Mouse (Mus musculus) stomach, embryonic 15.5 days (tissue): ENCODE data around the gene Stom. TPM values are rescaled to one million over a fixed set of nuclear protein-coding genes. Genes with fewer than 3 reads are reported as not detected.

Source experiments
- ATAC-seq: fragments of 200-750 bp; cut with Nextera tagmentation; 2 replicates; pipeline ENCODE4 v1.8.0; 2017; ENCODE audit warnings: low read depth, moderate number of reproducible peaks, moderate TSS enrichment; ENCODE audit not compliant: insufficient read depth, low FRiP score
- H3K27ac ChIP-seq: fragments of 300-500 bp; sonication (generic); 2 replicates; pipeline ENCODE4 v1.5.1; 2015; ENCODE audit warnings: mild to moderate bottlenecking, inconsistent platforms
- H3K27me3 ChIP-seq: fragments of 300-500 bp; sonication (generic); replicated peaks from 2 replicates; pipeline ENCODE4 v1.6.1; 2015; ENCODE audit warnings: inconsistent platforms
- H3K36me3 ChIP-seq: fragments of 300-500 bp; sonication (generic); 2 replicates; pipeline ENCODE4 v1.6.1; 2015; ENCODE audit warnings: inconsistent platforms
- H3K4me1 ChIP-seq: fragments of 300-500 bp; sonication (generic); 2 replicates; pipeline ENCODE4 v1.6.1; 2015; ENCODE audit warnings: inconsistent platforms
- H3K4me2 ChIP-seq: fragments of 300-500 bp; sonication (generic); 2 replicates; pipeline ENCODE4 v1.6.1; 2015; ENCODE audit warnings: mild to moderate bottlenecking, inconsistent platforms
- H3K4me3 ChIP-seq: fragments of 300-500 bp; sonication (generic); replicated peaks from 2 replicates; pipeline ENCODE4 v1.5.1; 2015; ENCODE audit warnings: inconsistent platforms
- H3K9ac ChIP-seq: fragments of 300-500 bp; sonication (generic); 2 replicates; pipeline ENCODE4 v1.6.1; 2015; ENCODE audit warnings: inconsistent platforms
- H3K9me3 ChIP-seq: fragments of 300-500 bp; sonication (generic); 2 replicates; pipeline ENCODE4 v1.6.1; 2016; ENCODE audit warnings: inconsistent platforms
- WGBS: fragments of 180-500 bp; shearing (Covaris S2); methylation state at CpG from one replicate; pipeline ENCODE4 v1.1.7; 2015; 5-methylcytosine and 5-hydroxymethylcytosine counted together
- polyA plus RNA-seq: library from polyadenylated mRNA; unstranded; fragments of >200 nt; fragmentation: Nextera tagmentation; extraction: Ambion mirVana; gene quantifications from 2 replicates; pipeline ENCODE4 v1.2.1, GENCODE M21; 2015

The Stom gene
- polyA plus RNA-seq, 1 experiment from 2014 or later: 74.4 TPM

DNA sequence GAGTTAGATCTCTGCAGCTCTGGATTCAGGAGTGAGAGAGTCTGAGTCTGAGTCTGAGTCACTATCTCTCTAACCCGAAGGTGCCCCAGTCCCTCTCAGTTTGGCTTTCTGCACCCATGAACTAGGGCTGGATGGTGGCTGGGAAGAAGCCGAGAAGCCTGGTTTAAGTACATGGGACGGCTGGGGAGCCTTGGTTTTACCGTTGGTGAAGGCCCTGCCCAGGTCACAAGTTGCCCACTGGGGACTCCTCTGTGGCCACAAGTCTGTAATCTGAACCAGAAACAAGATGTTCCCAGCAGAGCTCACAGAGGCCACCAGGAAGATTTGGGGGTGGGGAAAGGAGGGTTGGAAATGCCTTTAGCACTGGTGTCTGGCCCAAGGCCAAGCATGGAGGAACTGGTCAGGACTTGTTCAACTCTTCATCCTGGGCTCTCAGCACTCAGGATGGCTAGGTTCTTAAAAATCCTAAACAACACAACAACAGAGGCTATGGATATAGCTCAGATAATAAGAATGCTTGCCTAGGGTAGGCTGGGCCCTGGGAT is 67.0 kb downstream of the Stom start:
- Histone ChIP-seq H3K4me3 (no peak overlapping the region), H3K9ac (no peak overlapping the region), H3K9me3 (no peaks in the 10 kb centered on the region), H3K4me2 (no peak overlapping the region), H3K27me3 (no peaks in the 10 kb centered on the region), H3K27ac (peak overlapping the region; percentile 92; the same call in 1 of the 2 replicates), H3K36me3 (no peaks in the 10 kb centered on the region), H3K4me1 (peaks cover 70% of the 10 kb centered on the region)
- ATAC-seq: no peak
- WGBS: 68% methylated on average over 4 of the region's 4 CpGs

DNA sequence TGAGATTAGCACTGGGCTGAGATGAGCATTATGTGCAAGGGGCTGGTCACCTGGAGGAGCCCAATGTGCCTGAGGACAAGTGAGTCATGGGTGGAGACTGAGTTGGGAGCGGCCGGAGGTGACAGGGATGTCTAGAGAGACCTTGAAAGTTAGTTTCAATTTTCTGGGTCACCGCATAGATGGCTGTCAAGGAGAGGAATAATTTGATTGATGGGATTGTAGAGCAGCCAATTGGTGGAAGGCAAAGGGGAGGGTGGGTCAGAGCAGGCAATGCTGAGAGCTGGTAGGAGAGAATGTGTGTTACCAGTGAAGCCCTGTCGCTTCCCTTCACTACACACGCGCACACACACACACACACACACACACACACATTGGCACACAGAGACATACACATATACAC is 67.6 kb downstream of the Stom start:
- ATAC-seq: no peak
- Histone ChIP-seq H3K27me3 (no peaks in the 10 kb centered on the region), H3K36me3 (no peaks in the 10 kb centered on the region), H3K27ac (peak overlapping the region; percentile 92), H3K4me2 (no peak overlapping the region), H3K4me3 (no peak overlapping the region), H3K9ac (no peak overlapping the region), H3K9me3 (no peaks in the 10 kb centered on the region), H3K4me1 (peaks cover 70% of the 10 kb centered on the region)
- WGBS: 72% methylated on average over 6 of the region's 6 CpGs

DNA sequence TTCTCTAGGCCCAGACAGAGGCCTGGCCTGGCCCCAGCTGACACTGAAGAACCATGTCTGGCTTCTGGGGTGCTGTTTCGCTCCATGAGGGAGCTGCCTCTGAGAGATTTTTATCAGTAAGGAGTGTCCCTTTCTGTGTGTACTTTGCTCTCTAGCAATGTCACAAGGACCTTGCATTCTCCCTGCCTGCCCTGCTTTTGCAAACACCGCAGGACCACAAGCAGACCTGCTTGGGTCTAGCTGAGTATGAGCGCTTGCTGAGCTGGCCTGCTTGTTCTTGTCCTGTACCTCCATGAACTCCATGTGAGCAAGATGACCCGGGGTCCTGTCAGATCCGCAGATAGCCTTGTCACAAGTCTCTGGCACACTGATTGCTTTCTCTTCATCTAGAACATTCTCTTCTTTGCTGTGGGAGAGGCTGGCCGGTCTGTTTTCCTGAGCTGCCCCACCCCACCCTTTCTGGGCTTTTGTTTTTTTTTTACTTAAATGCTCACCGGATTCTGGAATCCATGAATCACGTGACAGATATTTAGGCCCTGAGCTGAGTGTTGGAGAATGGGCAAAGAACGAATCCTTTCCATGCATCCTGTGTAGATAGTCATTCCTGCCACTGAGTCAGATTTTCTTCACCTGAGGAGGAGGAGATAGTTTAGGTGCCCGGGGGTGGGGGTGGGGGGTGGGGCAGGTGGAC is 68.8 kb downstream of the Stom start:
- Histone ChIP-seq H3K27me3 (no peaks in the 10 kb centered on the region), H3K4me3 (no peak overlapping the region), H3K9ac (no peak overlapping the region), H3K27ac (peak overlapping the region; percentile 92), H3K4me1 (peaks cover 65% of the 10 kb centered on the region), H3K4me2 (0 out of 2 replicates have a peak overlapping the region, but pooled peaks have one; percentile 4), H3K36me3 (no peaks in the 10 kb centered on the region), H3K9me3 (no peaks in the 10 kb centered on the region)
- no peak for ATAC-seq
- whole genome bisulfite sequencing: 49% methylated on average over 10 of the region's 10 CpGs

DNA sequence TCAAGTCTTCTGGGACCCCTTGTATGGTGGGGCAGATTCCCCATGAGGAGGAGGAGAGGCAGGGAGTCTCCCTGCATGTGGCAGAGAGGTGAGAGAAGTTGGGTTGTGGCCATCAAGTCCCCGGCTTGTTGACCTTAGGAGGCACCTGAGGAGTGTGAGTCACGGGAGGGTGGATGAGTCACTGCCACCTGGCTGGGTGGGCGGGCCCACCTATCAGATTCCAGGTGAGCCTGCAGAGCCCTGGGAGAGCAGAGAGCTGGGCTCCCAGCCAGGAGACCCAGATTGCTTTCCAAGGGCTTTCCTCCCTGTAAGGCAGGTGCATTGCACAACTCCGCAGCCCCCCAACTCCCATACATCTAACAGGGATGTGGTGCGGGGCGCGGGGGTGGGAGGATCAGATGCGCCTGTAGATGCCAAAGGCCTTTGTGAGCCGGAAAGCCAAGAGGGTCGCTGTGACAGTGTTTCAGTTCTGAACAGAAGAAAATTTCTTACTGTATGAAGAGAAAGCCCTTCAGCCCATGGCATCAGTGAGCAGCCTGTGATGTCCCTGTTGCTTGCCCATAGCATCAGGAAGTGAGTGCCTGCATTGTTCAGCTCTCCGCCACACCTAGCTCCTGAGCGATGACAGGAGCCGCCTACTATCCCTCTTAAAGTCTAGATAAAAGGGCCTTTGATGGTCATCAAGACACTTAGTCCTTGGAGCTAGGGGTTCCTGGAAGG is 69.5 kb downstream of the Stom start:
- peak overlapping the region; percentile 92 for H3K27ac ChIP-seq
- ATAC-seq: peak; percentile 77
- WGBS: 68% methylated on average over 13 of the region's 13 CpGs

DNA sequence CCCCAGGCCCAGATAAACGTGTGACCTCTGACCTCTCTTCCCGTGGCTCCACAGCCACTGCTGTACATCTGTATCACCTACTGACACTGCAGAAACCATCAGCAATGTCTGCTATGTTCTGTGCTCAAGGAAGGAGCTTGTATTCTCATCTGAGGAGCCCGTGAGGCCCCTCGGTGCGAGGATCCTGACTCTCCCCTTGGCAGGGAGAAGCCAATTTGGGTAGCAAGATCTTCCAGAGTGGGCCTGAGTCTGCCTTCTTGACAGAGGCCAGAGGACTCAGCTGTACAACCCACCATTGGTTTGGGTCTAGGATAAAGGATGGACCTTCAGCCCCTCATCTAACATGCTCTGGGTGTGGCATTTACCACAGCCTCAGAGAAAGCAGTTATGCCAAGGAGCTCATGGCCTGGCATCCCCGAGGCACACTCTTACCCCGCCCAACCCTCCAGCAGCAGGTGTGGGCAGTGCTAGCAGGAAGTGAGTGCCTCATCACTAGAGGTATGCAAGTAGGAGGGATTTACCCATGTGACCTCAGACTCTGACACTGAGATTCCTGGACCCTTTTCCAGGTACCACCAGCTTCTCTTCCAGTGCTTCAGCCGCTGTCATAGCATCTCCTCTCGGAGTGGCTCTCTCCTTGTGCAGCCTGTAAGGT is 70.4 kb downstream of the Stom start:
- H3K9me3 ChIP-seq: no peaks in the 10 kb centered on the region
- H3K4me1 ChIP-seq: peaks cover 53% of the 10 kb centered on the region
- no peaks in the 10 kb centered on the region for H3K27me3 ChIP-seq
- peak overlapping the region; percentile 92 for H3K27ac ChIP-seq
- H3K9ac ChIP-seq: no peak overlapping the region
- H3K4me3 ChIP-seq: no peak overlapping the region
- WGBS: 75% methylated on average over 9 of the region's 9 CpGs
- ATAC-seq: no peak
- no peak overlapping the region for H3K4me2 ChIP-seq
- H3K36me3 ChIP-seq: no peaks in the 10 kb centered on the region

More for the DNA sequence above, 69.5 kb downstream of the Stom start:
- no peaks in the 10 kb centered on the region for H3K36me3 ChIP-seq
- 0 out of 2 replicates have a peak overlapping the region, but pooled peaks have one; percentile 4 for H3K4me2 ChIP-seq
- H3K4me3 ChIP-seq: no peak overlapping the region
- no peak overlapping the region for H3K9ac ChIP-seq
- H3K27me3 ChIP-seq: no peaks in the 10 kb centered on the region
- H3K9me3 ChIP-seq: no peaks in the 10 kb centered on the region
- H3K4me1 ChIP-seq: peaks cover 60% of the 10 kb centered on the region

DNA sequence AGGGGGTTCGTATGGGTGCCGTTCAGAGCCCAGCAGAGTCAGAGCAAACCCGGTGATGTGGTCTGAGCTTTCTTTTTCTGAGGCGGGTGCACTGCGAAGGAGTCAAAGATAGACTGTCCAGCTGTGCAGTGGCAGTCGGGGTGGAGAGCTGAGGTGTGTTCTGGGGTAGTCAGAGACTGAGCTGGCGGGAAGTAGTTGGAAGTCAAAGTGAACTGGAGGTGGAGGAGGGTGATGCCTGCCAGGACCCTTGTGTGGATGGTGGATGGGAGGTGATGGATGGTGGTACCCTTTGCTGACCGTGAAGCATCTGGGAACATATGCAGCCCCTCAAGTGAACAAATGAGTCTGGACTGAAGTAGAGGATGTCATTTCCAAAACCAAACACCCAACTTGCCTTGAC is 71.0 kb downstream of the Stom start:
- 64% methylated on average over 8 of the region's 8 CpGs for WGBS
- Histone ChIP-seq H3K9me3 (no peaks in the 10 kb centered on the region), H3K36me3 (no peaks in the 10 kb centered on the region), H3K27ac (peak overlapping the region; percentile 48; the same call in 1 of the 2 replicates), H3K4me3 (no peak overlapping the region), H3K27me3 (no peaks in the 10 kb centered on the region), H3K9ac (no peak overlapping the region), H3K4me2 (no peak overlapping the region), H3K4me1 (peaks cover 53% of the 10 kb centered on the region)
- no peak for ATAC-seq

DNA sequence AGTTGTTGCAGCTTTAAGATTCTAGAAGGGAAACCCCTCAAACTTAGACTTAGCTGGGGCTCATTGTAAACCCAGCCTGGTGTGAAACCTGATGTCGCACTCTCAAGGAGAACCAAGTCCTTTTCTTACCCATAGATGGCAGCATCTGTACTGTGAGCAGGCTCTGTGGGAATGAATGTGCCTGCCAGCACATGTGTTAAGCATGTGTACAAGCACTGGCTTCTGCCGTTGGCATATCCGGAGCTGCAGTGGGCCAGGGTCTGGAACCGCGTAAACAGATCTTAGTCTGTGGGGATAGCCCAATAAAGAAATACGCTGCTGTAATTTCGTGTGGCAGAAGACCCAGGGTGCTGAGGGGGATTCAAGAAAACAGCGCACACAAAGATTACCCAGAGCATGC is 71.5 kb downstream of the Stom start:
- Histone ChIP-seq H3K4me1 (peaks cover 49% of the 10 kb centered on the region), H3K27me3 (no peaks in the 10 kb centered on the region), H3K4me3 (no peak overlapping the region), H3K27ac (peak overlapping the region; percentile 48; the same call in 1 of the 2 replicates), H3K4me2 (no peak overlapping the region), H3K36me3 (no peaks in the 10 kb centered on the region), H3K9me3 (no peaks in the 10 kb centered on the region), H3K9ac (no peak overlapping the region)
- 33% methylated on average over 8 of the region's 8 CpGs for WGBS
- ATAC-seq: peak; percentile 38; the same call in 1 of the 2 replicates

DNA sequence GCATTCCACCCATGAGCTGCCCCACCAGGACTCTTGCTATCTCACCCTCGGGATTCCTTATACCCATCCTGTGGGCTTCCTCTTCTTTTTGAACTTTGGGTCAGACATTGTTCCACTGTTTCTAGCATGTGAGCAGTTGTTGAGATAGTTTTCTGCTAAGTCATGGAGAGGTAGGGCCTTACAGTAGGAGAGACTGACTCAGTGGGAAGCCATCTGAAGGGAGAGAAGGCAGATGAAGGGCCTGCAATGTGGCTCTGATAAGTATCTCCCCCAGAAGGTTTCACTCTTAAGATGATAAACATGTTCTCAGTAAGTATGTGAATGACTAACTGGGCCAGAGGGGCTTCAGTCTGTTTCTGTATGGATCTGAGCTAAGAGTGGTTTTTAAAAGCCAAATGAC is 72.7 kb downstream of the Stom start:
- no peaks in the 10 kb centered on the region for H3K9me3 ChIP-seq
- peaks cover 48% of the 10 kb centered on the region for H3K4me1 ChIP-seq
- ATAC-seq: no peak
- H3K9ac ChIP-seq: no peak overlapping the region
- no peaks in the 10 kb centered on the region for H3K27me3 ChIP-seq
- no peak overlapping the region for H3K27ac ChIP-seq
- 77% methylated on average over 1 of the region's 1 CpGs for WGBS
- H3K36me3 ChIP-seq: no peaks in the 10 kb centered on the region
- no peak overlapping the region for H3K4me2 ChIP-seq
- no peak overlapping the region for H3K4me3 ChIP-seq

Other genes with a start within 250 kb of the Stom start
- 0.86 and 2.6 TPM in 2 replicates for gene AI182371, start 235.4 kb downstream of the Stom start, polyA plus RNA-seq
- 20.9 and 22.1 TPM in 2 replicates for gene Cntrl, start 227.5 kb downstream of the Stom start, polyA plus RNA-seq
- 283 and 304 TPM in 2 replicates for gene Rab14, start 135.9 kb downstream of the Stom start, polyA plus RNA-seq
- gene Gsn, start 80.6 kb downstream of the Stom start, polyA plus RNA-seq: 233 and 253 TPM in 2 replicates
- not detected in 2 replicates for gene 4930568D16Rik, start 30.8 kb upstream of the Stom start, polyA plus RNA-seq
- not detected in 2 replicates for gene 4930402F06Rik, start 60.2 kb upstream of the Stom start, polyA plus RNA-seq
- gene Ggta1, start 126.3 kb upstream of the Stom start, polyA plus RNA-seq: 26.7 and 28.6 TPM in 2 replicates
- 60.0 and 62.5 TPM in 2 replicates for gene Dab2ip, start 221.3 kb upstream of the Stom start, polyA plus RNA-seq